Mouse (Mus musculus): ENCODE data around the gene 1700001O22Rik. TPM values are rescaled to one million over a fixed set of nuclear protein-coding genes. Genes with fewer than 3 reads are reported as not detected.

Gene 1700001O22Rik
- polyA plus RNA-seq, 1 experiment, result 0.12 TPM

- no peak overlapping the region for H3K4me3 ChIP-seq
- H3K4me2 ChIP-seq (ENCODE audit: low read depth), result no peak overlapping the region
- H3K27me3 ChIP-seq (ENCODE audit: control insufficient read depth, insufficient read depth, insufficient read length), result no peaks in the 10 kb centered on the region
- no peaks in the 10 kb centered on the region for H3K79me2 ChIP-seq (ENCODE audit: control insufficient read depth, insufficient read depth)
- no peak for TF ChIP-seq E2F4 (IDR thresholded peaks at IDR 0.05; ENCODE audit: insufficient read depth)
- TF ChIP-seq SRF (IDR thresholded peaks at IDR 0.05; ENCODE audit: control insufficient read depth, insufficient read length, low read depth), result no peak
- TF ChIP-seq MYOD1 (IDR thresholded peaks at IDR 0.05; ENCODE audit: control insufficient read depth in 1 of 3, insufficient read length in 2 of 3, low read depth in 2 of 3), result peak in 2 of 3 experiments; percentile 41 to 59
- TF ChIP-seq MYOG (IDR thresholded peaks at IDR 0.05; ENCODE audit: control insufficient read depth in 1 of 3, insufficient read depth in 1 of 3, insufficient read length in 2 of 3, low read depth in 2 of 3), result peak in 2 of 3 experiments; percentile 5 to 62
- no peak for TF ChIP-seq MAX (IDR thresholded peaks at IDR 0.05; ENCODE audit: low read depth)
- no peak for TF ChIP-seq TCF3 (IDR thresholded peaks at IDR 0.05; ENCODE audit: insufficient read length, low read depth)
- no peak for TF ChIP-seq POLR2AphosphoS2 (IDR thresholded peaks at IDR 0.05; ENCODE audit: insufficient read length, low read depth)
- TF ChIP-seq USF1 (IDR thresholded peaks at IDR 0.05; ENCODE audit: low read depth), result no peak
- TF ChIP-seq REST (IDR thresholded peaks at IDR 0.05; ENCODE audit: insufficient read depth, insufficient read length), result no peak
- no peaks in the 10 kb centered on the region for H3K36me3 ChIP-seq (ENCODE audit: control insufficient read depth, insufficient read depth)
- no peak overlapping the region for H3ac ChIP-seq (ENCODE audit: control insufficient read depth, insufficient read length)
Observed at GRCm38 (mm10) chr2:30766446-30766845, 37.0 kb downstream of the 1700001O22Rik start.

GRCm38 (mm10) chr2:30760706-30761105, 42.8 kb downstream of the 1700001O22Rik start:
- no peak overlapping the region for H3K4me3 ChIP-seq
- H3ac ChIP-seq (ENCODE audit: control insufficient read depth, insufficient read length), result no peak overlapping the region
- no peaks in the 10 kb centered on the region for H3K36me3 ChIP-seq (ENCODE audit: control insufficient read depth, insufficient read depth)
- H3K27me3 ChIP-seq (ENCODE audit: control insufficient read depth, insufficient read depth, insufficient read length), result no peaks in the 10 kb centered on the region
- H3K79me2 ChIP-seq (ENCODE audit: control insufficient read depth, insufficient read depth), result no peaks in the 10 kb centered on the region
- TF ChIP-seq POLR2A (IDR thresholded peaks at IDR 0.05; ENCODE audit: insufficient read length, low read depth), result no peak
- no peak for TF ChIP-seq MYOG (IDR thresholded peaks at IDR 0.05; ENCODE audit: control insufficient read depth in 1 of 3, insufficient read depth in 1 of 3, insufficient read length in 2 of 3, low read depth in 2 of 3)
- TF ChIP-seq POLR2AphosphoS2 (IDR thresholded peaks at IDR 0.05; ENCODE audit: insufficient read length, low read depth), result no peak
- no peak for TF ChIP-seq E2F4 (IDR thresholded peaks at IDR 0.05; ENCODE audit: insufficient read depth)
- no peak for TF ChIP-seq MYOD1 (IDR thresholded peaks at IDR 0.05; ENCODE audit: control insufficient read depth in 1 of 3, insufficient read length in 2 of 3, low read depth in 2 of 3)
- TF ChIP-seq USF1 (IDR thresholded peaks at IDR 0.05; ENCODE audit: low read depth), result no peak
- no peak for TF ChIP-seq REST (IDR thresholded peaks at IDR 0.05; ENCODE audit: insufficient read depth, insufficient read length)
- no peak for TF ChIP-seq MAX (IDR thresholded peaks at IDR 0.05; ENCODE audit: low read depth)
- TF ChIP-seq TCF3 (IDR thresholded peaks at IDR 0.05; ENCODE audit: insufficient read length, low read depth), result no peak
- no peak for TF ChIP-seq SRF (IDR thresholded peaks at IDR 0.05; ENCODE audit: control insufficient read depth, insufficient read length, low read depth)
- TF ChIP-seq CEBPB (IDR thresholded peaks at IDR 0.05; ENCODE audit: insufficient read depth, poor library complexity, severe bottlenecking), result no peak
- H3K4me2 ChIP-seq (ENCODE audit: low read depth), result no peak overlapping the region

GRCm38 (mm10) chr2:30759858-30760547, 43.5 kb downstream of the 1700001O22Rik start:
- Histone ChIP-seq H3K27me3 (ENCODE audit: control insufficient read depth, insufficient read depth, insufficient read length) (no peaks in the 10 kb centered on the region), H3K4me3 (no peak overlapping the region), H3K4me2 (ENCODE audit: low read depth) (no peak overlapping the region), H3ac (ENCODE audit: control insufficient read depth, insufficient read length) (no peak overlapping the region), H3K36me3 (ENCODE audit: control insufficient read depth, insufficient read depth) (no peaks in the 10 kb centered on the region), H3K79me2 (ENCODE audit: control insufficient read depth, insufficient read depth) (no peaks in the 10 kb centered on the region)
- TF ChIP-seq TCF3 (IDR thresholded peaks at IDR 0.05; ENCODE audit: insufficient read length, low read depth), result no peak

- H3K4me2 ChIP-seq (ENCODE audit: low read depth), result no peak overlapping the region
- H3K79me2 ChIP-seq (ENCODE audit: control insufficient read depth, insufficient read depth), result no peaks in the 10 kb centered on the region
- H3K36me3 ChIP-seq (ENCODE audit: control insufficient read depth, insufficient read depth), result no peaks in the 10 kb centered on the region
- no peaks in the 10 kb centered on the region for H3K27me3 ChIP-seq (ENCODE audit: control insufficient read depth, insufficient read depth, insufficient read length)
- H3K4me3 ChIP-seq, result no peak overlapping the region
- H3ac ChIP-seq (ENCODE audit: control insufficient read depth, insufficient read length), result no peak overlapping the region
- no peak for TF ChIP-seq MYOD1 (IDR thresholded peaks at IDR 0.05; ENCODE audit: control insufficient read depth in 1 of 3, insufficient read length in 2 of 3, low read depth in 2 of 3)
- no peak for TF ChIP-seq USF1 (IDR thresholded peaks at IDR 0.05; ENCODE audit: low read depth)
- TF ChIP-seq POLR2AphosphoS2 (IDR thresholded peaks at IDR 0.05; ENCODE audit: insufficient read length, low read depth), result no peak
- TF ChIP-seq POLR2A (IDR thresholded peaks at IDR 0.05; ENCODE audit: insufficient read length, low read depth), result no peak
- TF ChIP-seq TCF3 (IDR thresholded peaks at IDR 0.05; ENCODE audit: insufficient read length, low read depth), result no peak
- no peak for TF ChIP-seq SRF (IDR thresholded peaks at IDR 0.05; ENCODE audit: control insufficient read depth, insufficient read length, low read depth)
- no peak for TF ChIP-seq REST (IDR thresholded peaks at IDR 0.05; ENCODE audit: insufficient read depth, insufficient read length)
- no peak for TF ChIP-seq MYOG (IDR thresholded peaks at IDR 0.05; ENCODE audit: control insufficient read depth in 1 of 3, insufficient read depth in 1 of 3, insufficient read length in 2 of 3, low read depth in 2 of 3)
- TF ChIP-seq TCF12 (IDR thresholded peaks at IDR 0.05; ENCODE audit: insufficient read depth, poor library complexity, severe bottlenecking), result no peak
- TF ChIP-seq MAX (IDR thresholded peaks at IDR 0.05; ENCODE audit: low read depth), result no peak
- TF ChIP-seq CEBPB (IDR thresholded peaks at IDR 0.05; ENCODE audit: insufficient read depth, poor library complexity, severe bottlenecking), result no peak
- no peak for TF ChIP-seq E2F4 (IDR thresholded peaks at IDR 0.05; ENCODE audit: insufficient read depth)
Observed at GRCm38 (mm10) chr2:30759442-30759841, 44.0 kb downstream of the 1700001O22Rik start.

- H3K4me3 ChIP-seq, result no peak overlapping the region
- no peaks in the 10 kb centered on the region for H3K27me3 ChIP-seq (ENCODE audit: control insufficient read depth, insufficient read depth, insufficient read length)
- TF ChIP-seq REST (IDR thresholded peaks at IDR 0.05; ENCODE audit: insufficient read depth, insufficient read length) (no peak), POLR2AphosphoS2 (IDR thresholded peaks at IDR 0.05; ENCODE audit: insufficient read length, low read depth) (no peak)
- H3K79me2 ChIP-seq (ENCODE audit: control insufficient read depth, insufficient read depth), result no peaks in the 10 kb centered on the region
- H3K4me2 ChIP-seq (ENCODE audit: low read depth), result peak overlapping the region; percentile 47
- H3ac ChIP-seq (ENCODE audit: control insufficient read depth, insufficient read length), result no peak overlapping the region
- H3K36me3 ChIP-seq (ENCODE audit: control insufficient read depth, insufficient read depth), result no peaks in the 10 kb centered on the region
Observed at GRCm38 (mm10) chr2:30759088-30759374, 44.4 kb downstream of the 1700001O22Rik start.

Data from myocyte (in vitro differentiated cells).